Mouse (Mus musculus): Measurements from ENCODE around the gene Dpp7. TPM values are rescaled to one million over a fixed set of nuclear protein-coding genes. Genes with fewer than 3 reads are reported as not detected.

Gene Dpp7
- 10 to 100 TPM in 1 of 2 experiments, 1 to 10 TPM in 1; 8.7 to 11.9 TPM for total RNA-seq (2021)
- long read RNA-seq, experiment 1, transcript Dpp7-201 (13 exons, 1,682 nt) = major isoform, 7 of 9 reads
- long read RNA-seq, experiment 1, partial matches to known transcripts = 1 of 9 reads
- long read RNA-seq, experiment 1, other reads (novel, unspliced or antisense) = 1 of 9 reads
- long read RNA-seq, experiment 2, transcript Dpp7-201 (13 exons, 1,682 nt) = major isoform, 8 of 13 reads
- long read RNA-seq, experiment 2, partial matches to known transcripts = 3 of 13 reads
- long read RNA-seq, experiment 2, other reads (novel, unspliced or antisense) = 2 of 13 reads

DNA sequence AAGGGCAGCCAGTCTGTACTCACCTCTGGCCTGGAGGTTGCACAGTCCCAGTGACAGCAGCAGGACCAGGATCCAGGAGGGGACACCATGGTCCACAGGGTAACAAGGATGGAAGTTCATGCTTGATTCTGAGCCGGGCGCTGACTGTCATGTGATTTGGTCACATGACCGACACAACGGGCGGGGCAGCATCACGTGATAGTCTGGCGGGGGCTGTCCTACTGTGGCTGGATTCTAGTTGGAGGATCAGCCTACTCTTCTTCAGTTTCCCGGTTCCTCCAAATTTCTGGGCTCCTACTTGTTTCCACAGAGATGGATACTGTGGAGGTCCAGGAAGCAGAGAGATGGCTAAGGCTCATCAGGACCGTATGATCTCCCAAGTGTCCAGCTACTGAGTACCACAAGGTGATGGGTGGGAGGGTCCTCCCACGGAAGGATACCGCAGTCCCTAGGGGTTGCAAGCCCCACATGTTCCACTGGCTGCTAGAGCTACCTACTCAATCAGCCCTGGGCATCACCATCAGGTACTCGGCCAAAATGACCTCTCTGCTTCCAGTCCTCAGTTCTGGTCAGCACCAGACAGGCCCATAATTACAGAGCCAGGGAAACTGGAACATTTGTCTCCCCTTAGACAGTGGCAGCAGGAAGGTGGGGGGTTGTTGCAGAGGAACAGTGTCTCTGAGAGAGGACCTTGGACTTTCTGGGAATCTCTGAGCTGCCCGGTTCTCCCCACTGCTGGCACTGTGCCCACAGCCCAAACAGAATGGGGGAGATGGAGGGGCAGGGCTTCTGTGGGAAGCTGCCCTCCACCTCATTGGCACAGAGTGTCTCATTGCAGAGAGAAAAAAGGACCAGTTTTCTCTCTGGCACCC lies at the start of gene Dpp7:
Gene Dpp7, minus strand, starts transcription at position 152 of the 872 bp plus-strand sequence.
- intact Hi-C loops (cut with DNase I) = no loop called here

DNA sequence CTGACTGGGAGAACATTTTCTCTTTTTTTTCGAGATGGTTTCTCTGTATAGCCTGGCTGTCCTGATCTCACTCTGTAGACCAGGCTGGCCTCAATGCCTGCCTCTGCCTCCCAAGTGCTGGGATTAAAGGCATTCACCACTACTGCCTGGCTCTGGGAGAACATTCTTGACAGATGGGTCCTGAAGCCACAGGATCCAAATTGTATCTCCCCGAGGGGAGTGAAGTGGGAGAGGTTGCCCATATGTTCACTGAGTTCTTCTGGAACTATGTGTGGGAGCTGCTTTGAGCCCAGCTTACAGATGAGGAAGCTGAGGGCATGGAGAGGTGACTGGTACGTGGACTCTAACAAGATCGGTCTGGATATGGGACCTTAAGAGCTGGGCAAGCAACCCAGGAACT lies 47.8 kb upstream of the Dpp7 start:
- intact Hi-C loops (cut with DNase I) = no loop called here

More for the DNA sequence above, at the start of gene Dpp7:
- DNase-seq = peak; percentile 72

DNA sequence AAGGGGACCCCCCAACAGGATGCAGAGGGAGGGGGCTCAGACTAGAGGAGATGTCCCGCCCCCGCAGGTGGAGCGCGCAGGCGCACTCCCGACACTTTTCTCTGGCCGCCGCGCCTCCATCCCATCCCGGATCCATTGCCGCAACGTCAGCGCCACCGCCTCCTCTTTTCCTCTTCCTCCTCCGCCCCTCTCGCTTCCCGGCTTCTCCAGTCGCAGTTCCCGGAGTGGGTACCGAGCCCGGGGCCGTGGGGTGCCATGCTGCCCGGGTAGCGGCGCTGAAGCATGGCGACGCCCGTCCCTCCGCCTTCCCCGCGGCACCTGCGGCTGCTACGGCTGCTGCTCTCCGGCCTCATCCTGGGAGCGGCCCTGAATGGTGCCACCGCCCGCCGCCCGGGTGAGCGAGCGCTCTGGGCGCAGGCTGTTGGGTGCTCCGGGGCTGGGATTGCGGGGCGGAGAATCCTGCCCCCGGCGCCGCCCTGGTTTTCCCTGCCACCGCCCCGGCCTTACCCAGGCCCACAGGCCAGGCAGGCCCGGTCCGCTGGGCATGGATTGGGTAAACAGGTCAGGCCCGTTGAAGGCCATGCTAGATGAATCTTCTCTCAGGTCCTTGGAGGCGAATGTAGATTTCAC lies 46.9 kb upstream of the Dpp7 start:
- intact Hi-C loops (cut with DNase I) = no loop called here
- DNase-seq = peak; percentile 53 to 66

More for the DNA sequence above, 47.8 kb upstream of the Dpp7 start:
- DNase-seq = no peak

DNA sequence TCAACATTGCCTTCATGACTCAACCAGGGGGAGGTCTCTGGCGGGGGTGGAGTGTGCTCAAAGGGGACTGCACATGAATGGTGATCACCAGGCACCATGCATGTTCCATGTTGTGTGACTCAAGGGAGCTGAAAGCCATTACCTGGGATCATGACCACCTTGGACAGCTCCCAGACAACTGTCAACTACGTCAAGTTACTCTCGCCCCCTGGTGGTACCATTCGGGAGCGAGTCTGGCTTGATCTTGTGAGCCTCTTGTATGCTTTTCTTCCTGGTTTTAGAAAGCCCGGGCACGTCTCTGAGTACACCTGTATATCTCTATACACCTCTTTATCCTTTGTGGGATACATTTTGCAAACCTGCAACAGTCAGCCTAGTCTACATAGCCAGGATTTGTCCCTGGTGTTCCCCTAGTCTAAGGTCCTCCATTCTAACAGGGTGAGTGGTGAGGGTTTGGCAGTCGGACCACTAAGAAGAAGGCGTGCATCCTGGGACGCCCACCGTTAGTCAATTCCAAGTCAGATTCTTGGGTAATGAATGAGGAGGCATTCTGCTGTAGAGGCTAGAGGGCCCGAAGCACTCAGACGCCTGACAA lies 46.3 kb upstream of the Dpp7 start:
- peak in 1 of 2 experiments; percentile 34 for DNase-seq
- intact Hi-C loops (cut with DNase I) = no loop called here

DNA sequence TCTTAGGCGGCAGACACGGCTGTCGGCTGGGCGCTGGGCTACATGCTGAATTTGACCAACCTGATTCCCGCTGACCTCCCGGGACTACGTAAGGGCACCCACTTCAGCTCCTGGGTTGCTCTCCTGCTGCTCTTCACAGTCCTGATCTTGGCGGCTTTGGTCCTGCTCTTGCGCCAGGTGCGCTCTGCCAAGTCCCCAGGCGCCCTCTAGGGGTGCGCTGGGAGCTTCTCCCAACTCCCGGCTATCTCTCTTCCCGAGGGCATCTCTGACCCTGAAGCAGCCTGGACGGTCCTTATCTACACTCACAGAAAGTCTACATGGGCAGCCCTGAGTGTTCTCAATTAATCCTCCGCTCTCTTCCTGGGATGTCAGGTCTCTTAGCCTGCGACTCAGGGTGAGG lies 44.6 kb upstream of the Dpp7 start:
- DNase-seq = peak; percentile 60 to 61
- intact Hi-C loops (cut with DNase I) = loop anchor here (2.0 kb wide), 1 partner anchor 24 kb away; no protein-coding TSS in a partner anchor

DNA sequence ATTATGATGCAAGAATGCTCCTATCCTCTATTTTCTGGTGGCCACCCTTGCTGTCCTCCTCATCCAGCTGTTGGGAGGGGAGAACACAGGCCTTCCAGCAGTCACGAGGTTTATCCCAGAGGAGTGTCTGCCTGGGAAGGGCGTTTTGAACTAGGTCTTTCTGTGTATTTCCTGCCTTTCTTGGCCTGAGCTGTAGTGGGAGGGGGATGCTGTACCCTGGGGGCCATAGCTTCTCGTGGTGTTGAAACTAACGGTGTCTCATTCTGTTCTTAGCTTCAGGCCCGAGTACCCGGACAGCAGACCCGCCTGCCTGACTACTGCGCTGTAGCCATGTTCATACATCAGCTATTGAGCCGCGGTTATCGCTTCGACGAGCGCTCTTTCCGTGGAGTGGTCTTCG lies 44.1 kb upstream of the Dpp7 start:
- intact Hi-C loops (cut with DNase I) = loop anchor here (2.0 kb wide), 1 partner anchor 23 kb away; no protein-coding TSS in a partner anchor
- peak; percentile 47 to 64 for DNase-seq

DNA sequence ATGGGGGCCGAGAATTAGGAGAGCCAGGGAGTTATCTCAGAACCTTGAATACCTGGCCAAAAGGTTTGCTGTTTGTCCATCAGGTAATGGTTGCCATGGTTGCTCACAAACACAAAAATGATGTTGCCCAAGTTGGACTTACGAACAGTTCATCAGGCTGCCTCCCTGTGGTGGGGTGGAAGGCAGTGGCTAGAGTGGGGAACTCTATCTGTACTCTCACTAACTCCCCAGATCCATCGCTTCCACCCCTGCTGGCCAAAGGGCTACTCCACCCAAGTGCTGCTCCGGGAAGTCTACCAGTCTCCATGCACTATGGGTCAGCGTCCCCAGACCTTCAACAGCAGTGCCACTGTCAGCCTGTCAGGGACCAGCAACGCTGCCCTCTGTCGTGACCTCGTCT lies 42.9 kb upstream of the Dpp7 start, which contains the start of gene Npdc1:
Gene Npdc1, plus strand, starts transcription at position 301 of the 400 bp plus-strand sequence.
- no peak for DNase-seq
- intact Hi-C loops (cut with DNase I) = no loop called here

- no peak for DNase-seq
- intact Hi-C loops (cut with DNase I) = no loop called here
These were observed 41.9 kb upstream of the Dpp7 start for GRCm38 (mm10) chr2:25398065-25398464.

GRCm38 (mm10) chr2:25397010-25397409 lies 40.9 kb upstream of the Dpp7 start:
- DNase-seq = no peak
- intact Hi-C loops (cut with DNase I) = no loop called here

DNA sequence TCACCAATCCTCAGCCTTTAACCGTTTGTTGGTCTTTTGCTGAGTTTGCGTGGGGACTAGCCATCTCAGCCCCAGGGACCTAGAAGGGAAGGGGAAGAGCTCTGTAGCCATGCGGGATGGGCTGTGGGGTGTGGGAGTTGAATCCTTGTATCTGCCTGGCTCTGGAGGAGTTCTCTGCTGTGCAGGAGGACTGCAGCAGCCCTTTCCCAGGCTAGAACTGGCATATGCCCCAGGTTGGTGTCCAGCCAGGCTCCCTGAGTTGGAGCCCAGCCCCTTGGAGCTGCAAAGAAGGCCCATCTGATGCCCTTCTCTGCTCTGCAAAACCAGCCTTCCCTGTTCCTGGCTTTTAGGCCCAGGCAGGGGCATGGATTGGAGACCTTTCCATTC lies 40.4 kb upstream of the Dpp7 start:
- intact Hi-C loops (cut with DNase I) = no loop called here
- peak in 1 of 2 experiments; percentile 30 for DNase-seq

- DNase-seq = peak in 1 of 2 experiments; percentile 15
- intact Hi-C loops (cut with DNase I) = no loop called here
These were observed 39.8 kb upstream of the Dpp7 start, which contains the start of gene Entpd2 for GRCm38 (mm10) chr2:25395721-25396596. Gene Entpd2 (plus strand): TSS chr2:25395874.

DNA sequence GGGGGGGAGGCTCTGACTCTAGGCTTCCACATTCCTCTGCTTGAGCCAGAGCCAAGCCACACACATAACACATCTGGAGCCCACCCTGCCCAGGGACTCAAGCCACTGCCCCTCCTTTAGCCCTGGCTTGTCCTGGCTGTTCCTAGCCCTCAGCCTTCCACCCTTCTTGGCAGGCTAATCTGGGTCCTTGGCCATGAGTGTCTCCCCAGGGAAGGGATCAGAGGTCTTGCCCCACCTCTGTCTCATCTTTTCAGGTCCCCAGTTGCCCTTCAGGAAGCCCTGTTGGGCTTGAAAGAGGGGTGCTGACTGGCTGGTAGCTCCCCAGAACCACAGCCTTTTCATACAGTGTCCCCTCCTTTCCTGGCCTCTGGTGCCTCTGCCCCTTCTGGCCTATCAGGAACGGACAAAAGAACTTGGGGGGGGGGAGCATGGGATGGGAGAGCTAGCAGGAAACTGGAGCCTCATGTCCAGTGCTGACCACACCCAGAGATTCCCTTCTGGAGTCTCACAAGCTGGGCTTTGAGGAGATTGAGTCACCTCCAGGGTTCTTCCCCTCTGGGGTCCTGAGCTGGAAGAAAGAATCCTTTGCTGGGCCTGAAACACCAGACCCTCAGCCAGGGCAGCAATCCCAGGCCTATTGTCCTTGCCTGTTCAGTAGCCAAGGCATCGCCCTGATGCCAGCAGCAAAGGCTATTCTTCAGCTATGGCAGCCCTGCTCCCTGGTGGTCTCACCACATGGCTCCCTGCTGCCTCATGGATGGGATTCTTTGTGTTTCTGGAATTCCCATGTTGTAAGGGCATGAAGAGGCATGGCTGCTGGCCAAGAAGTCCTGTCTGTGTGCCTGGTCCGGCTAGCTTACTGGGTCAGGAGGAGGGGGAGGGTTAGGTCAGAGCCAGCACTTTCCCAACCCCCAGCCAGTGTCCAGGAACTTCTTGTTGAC lies 38.4 kb upstream of the Dpp7 start:
- intact Hi-C loops (cut with DNase I) = no loop called here

GRCm38 (mm10) chr2:25391266-25391665 lies 35.1 kb upstream of the Dpp7 start:
- no peak for DNase-seq
- intact Hi-C loops (cut with DNase I) = no loop called here

More for the DNA sequence above, 38.4 kb upstream of the Dpp7 start:
- peak; percentile 62 to 72 for DNase-seq

- DNase-seq = no peak
- intact Hi-C loops (cut with DNase I) = no loop called here
These were observed 28.3 kb upstream of the Dpp7 start for GRCm38 (mm10) chr2:25384492-25384891.

DNA sequence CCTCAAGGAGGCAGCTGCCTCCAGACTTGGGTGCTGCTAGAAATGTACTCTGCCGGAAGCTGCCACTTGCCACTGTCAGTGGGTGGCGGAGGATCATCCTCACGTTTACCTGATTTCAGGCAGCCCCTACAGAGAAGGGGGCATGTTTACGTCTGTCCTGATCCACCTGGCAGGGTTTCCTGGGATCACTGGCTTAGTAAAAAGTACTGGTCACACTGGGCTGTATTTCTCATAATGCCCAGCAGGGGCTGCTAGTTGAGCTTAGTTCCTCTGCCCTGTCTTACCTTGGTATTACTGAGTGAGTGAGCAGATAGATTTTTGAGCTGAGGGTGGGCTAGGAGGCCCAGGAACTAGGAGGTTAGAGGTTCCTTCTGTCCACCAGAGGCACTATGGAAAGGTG lies 20.4 kb upstream of the Dpp7 start:
- intact Hi-C loops (cut with DNase I) = loop anchor here (2.0 to 5.0 kb wide), 3 partner anchors 24 to 51 kb away; partner anchors contain the start of gene Abca2
- no peak for DNase-seq

DNA sequence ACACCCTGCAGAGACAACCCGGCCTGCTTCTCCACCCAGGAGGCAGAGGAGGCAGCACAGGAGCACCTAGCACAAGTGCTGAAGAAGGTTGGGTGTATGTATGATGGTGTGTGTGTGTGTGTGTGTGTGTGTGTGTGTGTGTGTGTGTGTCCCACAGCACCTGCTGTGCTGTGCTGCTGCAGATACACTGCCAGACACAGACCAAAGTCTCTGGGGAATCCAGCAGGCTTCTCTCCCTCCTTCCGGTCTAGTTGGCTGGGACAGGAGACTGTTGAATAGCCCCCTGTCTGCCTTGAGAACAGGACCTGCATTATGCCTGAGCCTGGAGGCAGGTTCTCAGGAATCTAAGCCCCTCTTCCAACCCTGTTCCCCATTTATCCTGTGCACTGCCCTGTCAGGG lies 17.3 kb upstream of the Dpp7 start:
- no peak for DNase-seq
- intact Hi-C loops (cut with DNase I) = no loop called here

DNA sequence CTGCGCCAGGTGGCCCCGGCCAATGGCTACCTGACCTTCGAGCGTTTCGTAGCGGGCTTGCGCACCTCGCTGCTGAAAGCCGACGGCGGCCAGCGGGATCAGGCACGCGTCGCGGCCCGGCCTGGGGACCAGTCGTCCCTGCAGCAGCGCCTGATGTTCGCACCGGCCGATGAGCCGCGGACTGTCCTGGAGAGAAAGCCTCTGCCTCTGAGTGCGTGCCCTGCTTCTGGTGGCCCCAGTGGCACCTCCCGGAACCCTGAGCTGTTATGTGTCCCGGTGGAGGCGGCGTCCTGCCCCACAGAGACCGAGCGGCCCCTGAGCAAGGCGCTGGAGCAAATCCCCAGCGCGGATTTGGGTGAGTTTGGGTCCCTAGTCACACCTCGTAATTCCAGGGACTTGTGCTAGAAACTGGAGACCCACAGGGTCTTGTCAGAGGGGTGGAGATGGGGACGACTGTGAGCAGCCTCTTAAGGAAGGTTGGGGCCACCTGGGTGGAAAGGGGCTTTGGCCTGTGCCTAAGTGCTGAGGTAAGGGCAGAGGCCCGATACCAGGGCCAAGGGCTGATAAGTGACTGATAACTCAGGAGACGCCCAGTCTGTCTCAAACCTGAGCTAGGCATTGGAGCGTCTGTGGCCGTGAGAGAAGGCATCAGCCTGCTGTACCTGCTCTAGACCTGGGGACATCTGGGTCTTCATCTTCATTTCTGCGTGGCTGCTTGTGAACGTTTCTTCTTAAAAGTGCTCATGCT lies 16.7 kb upstream of the Dpp7 start:
- DNase-seq = no peak
- intact Hi-C loops (cut with DNase I) = no loop called here

All from gastrocnemius, postnatal 36 days (tissue).